ENCODE assay signal across 9 mouse cellular contexts in genomic region chr7:79194560-79195413, GRCm38 (mm10). TPM values are rescaled to one million over a fixed set of nuclear protein-coding genes. Genes with fewer than 3 reads are reported as not detected.
DNase-seq lines count a peak whose midpoint lies in the region; ATAC-seq and TF ChIP-seq lines count a peak whose summit lies in the region.
"Had no signal": no experiment of that assay in that cellular context is flagged by ENCODE, and none has a peak within 500 bp of the region (broad histone marks: within the 10 kb centered on the region; RNA-seq: fewer than 3 reads in every experiment).

No protein-coding gene starts in this region.

- no peaks in the 10 kb centered on the region for H3K36me3 ChIP-seq in heart, adult 2 months (ENCODE audit: control insufficient read depth, insufficient read depth, low read length)
- H3K36me3 ChIP-seq in liver, embryonic 12.5 days = no peaks in the 10 kb centered on the region
- H3K36me3 ChIP-seq: embryonic facial prominence, embryonic 15.5 days had no signal

- no peaks in the 10 kb centered on the region for H3K79me2 ChIP-seq in heart, adult 2 months (replicated peaks; ENCODE audit: control insufficient read depth, insufficient read depth, low read length)

- 73% methylated on average over 16 of the region's 16 CpGs for WGBS in heart, adult 2 months
- WGBS in liver, embryonic 12.5 days (ENCODE audit: insufficient replicate concordance) = 77% methylated on average over 16 of the region's 16 CpGs

- H3K27me3 ChIP-seq in heart, adult 2 months (ENCODE audit: control insufficient read depth, insufficient read depth, low read length) = no peaks in the 10 kb centered on the region
- peaks cover 13% of the 10 kb centered on the region; the same call in 1 of the 2 replicates for H3K27me3 ChIP-seq in liver, embryonic 12.5 days (replicated peaks)
- H3K27me3 ChIP-seq: embryonic facial prominence, embryonic 15.5 days had no signal

- H3K27ac ChIP-seq in heart, adult 2 months = peak overlapping the region; percentile 40; the same call in 1 of the 2 replicates
- H3K27ac ChIP-seq in liver, embryonic 12.5 days = no peak overlapping the region
- H3K27ac ChIP-seq: embryonic facial prominence, embryonic 15.5 days had no signal

- H3K4me2 ChIP-seq in liver, embryonic 12.5 days = no peak overlapping the region
- H3K4me2 ChIP-seq: embryonic facial prominence, embryonic 15.5 days had no signal

- no peak for TF ChIP-seq POLR2A in heart, adult 2 months (IDR thresholded peaks at IDR 0.05; ENCODE audit: insufficient read depth, low read depth, low read length)

- H3K4me3 ChIP-seq in heart, adult 2 months = no peak overlapping the region
- H3K4me3 ChIP-seq in liver, embryonic 12.5 days = no peak overlapping the region
- H3K4me3 ChIP-seq: embryonic facial prominence, embryonic 15.5 days had no signal

- TF ChIP-seq EP300 in heart, adult 2 months (IDR thresholded peaks at IDR 0.05; ENCODE audit: insufficient read depth, low read depth, low read length) = no peak

- no peaks in the 10 kb centered on the region for H3K9me3 ChIP-seq in liver, embryonic 12.5 days (replicated peaks)
- H3K9me3 ChIP-seq: embryonic facial prominence, embryonic 15.5 days had no signal

- peaks cover 7% of the 10 kb centered on the region for H3K4me1 ChIP-seq in heart, adult 2 months (ENCODE audit: control insufficient read depth, insufficient read depth, low read length)
- H3K4me1 ChIP-seq in liver, embryonic 12.5 days = peaks cover 18% of the 10 kb centered on the region
- H3K4me1 ChIP-seq: embryonic facial prominence, embryonic 15.5 days had no signal

- intact Hi-C loops in heart, adult 2 months (cut with DNase I) = no loop called here
- intact Hi-C loops in left cerebral cortex, postnatal 36 days (cut with DNase I) = loop anchor here (5.0 kb wide), 1 partner anchor 47 kb away; the partner anchor contains the start of gene Mfge8

- H3K9ac ChIP-seq in heart, adult 2 months (ENCODE audit: low read depth, low read length) = no peak overlapping the region
- H3K9ac ChIP-seq in liver, embryonic 12.5 days = no peak overlapping the region
- H3K9ac ChIP-seq: embryonic facial prominence, embryonic 15.5 days had no signal

- no peak for ATAC-seq in megakaryocyte, adult 5-6 weeks (ENCODE audit: poor library complexity, severe bottlenecking)
- ATAC-seq in liver, embryonic 12.5 days = no peak

- TF ChIP-seq CTCF in heart, adult 2 months (IDR thresholded peaks at IDR 0.05) = no peak

- DNase-seq in heart, adult 2 months = peak; percentile 26 to 37
- DNase-seq in heart, adult 8-10 months (ENCODE audit: low spot score) = no peak
- peak; percentile 47 for DNase-seq in cerebellum, adult 11 months
- DNase-seq in frontal cortex, postnatal 36 days (ENCODE audit: low spot score in 2 of 2) = peak; percentile 58 to 75
- DNase-seq in left cerebral cortex, postnatal 36 days (ENCODE audit: low spot score in 2 of 2) = peak; percentile 54 to 62
- no peak for DNase-seq in gastrocnemius, adult 18-20 months (ENCODE audit: low spot score)

RNA-seq across cellular contexts. Expression of gene Mfge8, which starts 45.9 kb away (rescaled TPM):
- 100 to 1,000 TPM; 122 to 133 TPM for total RNA-seq in heart, adult 2 months (2021)
- 172 and 178 TPM in 2 replicates for polyA plus RNA-seq in heart, adult 2 months (2012; rRNA removed)
- 100 to 1,000 TPM; 124 to 143 (median 129) TPM for total RNA-seq in heart, adult 8-10 months (2022)
- total RNA-seq in left cerebral cortex, postnatal 36 days (2021) = 100 to 1,000 TPM; 185 to 203 TPM
- total RNA-seq in megakaryocyte, adult 5-6 weeks (2015) = 4.0 and 9.2 TPM in 2 replicates
- 9.8 and 10.5 TPM in 2 replicates for total RNA-seq in megakaryocyte, adult 5-6 weeks (2017)
- 58.0 and 59.4 TPM in 2 replicates for polyA plus RNA-seq in liver, embryonic 12.5 days (2016; fragmentation: Nextera tagmentation; extraction: Ambion mirVana)
- 10 to 100 TPM; 36.8 to 51.1 TPM for total RNA-seq in gastrocnemius, adult 18-20 months (2021)

Comparison
In these comparisons a context has a peak if more than half of its experiments do, and no peak if none do; other contexts are left out.
1. DNase-seq: peak in heart, adult 2 months (2 of 2), cerebellum, adult 11 months (single experiment), frontal cortex, postnatal 36 days (2 of 2) and left cerebral cortex, postnatal 36 days (2 of 2); none in heart, adult 8-10 months (single experiment) and gastrocnemius, adult 18-20 months (single experiment).